Mouse (Mus musculus): ENCODE data around the gene Gm21883. TPM values are rescaled to one million over a fixed set of nuclear protein-coding genes. Genes with fewer than 3 reads are reported as not detected.

Gene Gm21883
- polyA plus RNA-seq (2012; ENCODE audit: low replicate concordance), result not detected in 2 replicates

DNA sequence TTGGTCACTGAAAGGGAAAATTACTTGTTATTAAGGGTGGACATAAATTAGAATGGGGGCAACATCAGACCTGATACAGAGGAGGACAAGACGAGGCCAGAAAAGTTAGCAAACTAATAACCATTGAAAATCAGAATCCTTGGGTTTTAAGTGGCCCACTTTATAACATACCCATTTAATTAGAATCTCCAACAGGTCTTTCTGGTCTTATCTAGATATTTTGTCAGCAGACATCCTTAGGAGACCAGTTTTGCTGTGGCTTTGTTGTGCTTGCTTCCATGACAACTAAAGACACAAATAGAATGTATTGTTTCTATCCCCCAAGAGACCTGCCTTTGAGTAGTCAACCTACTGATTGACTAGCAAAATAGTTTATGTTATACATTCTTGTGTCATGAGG lies at the start of gene Gm21883:
Gene Gm21883 (minus strand): TSS at position 101 of the 400 bp plus-strand sequence.

GRCm38 (mm10) chrX:31618820-31619219 lies 44.7 kb upstream of the Gm21883 start, which contains the start of gene Spin2e:
Spin2e (minus strand) TSS chrX:31618920.

Other genes with a start within 250 kb of the Gm21883 start
- not detected in 2 replicates for gene Btbd35f26, start 237.8 kb downstream of the Gm21883 start, polyA plus RNA-seq (2012; ENCODE audit: low replicate concordance)
- not detected in 2 replicates for gene Btbd35f19, start 190.4 kb downstream of the Gm21883 start, polyA plus RNA-seq (2012; ENCODE audit: low replicate concordance)
- not detected in 2 replicates for gene Spin2e, start 44.6 kb upstream of the Gm21883 start, polyA plus RNA-seq (2012; ENCODE audit: low replicate concordance)
- gene Btbd35f25, start 142.9 kb upstream of the Gm21883 start, polyA plus RNA-seq (2012; ENCODE audit: low replicate concordance), result not detected in 2 replicates